Mouse (Mus musculus) forebrain, embryonic 10.5 days (tissue): ENCODE data around the gene Rcor1. TPM values are rescaled to one million over a fixed set of nuclear protein-coding genes. Genes with fewer than 3 reads are reported as not detected.

Source experiments
- DNase-seq: peaks from one replicate; pipeline ENCODE4 v3.0.0-alpha.2; 2017; ENCODE audit warnings: low spot score; ENCODE audit errors: extremely low spot score
- H3K27ac ChIP-seq: fragments of 300-500 bp; sonication (generic); 2 replicates; pipeline ENCODE4 v1.5.1; 2016; ENCODE audit warnings: mild to moderate bottlenecking
- H3K27me3 ChIP-seq: fragments of 300-500 bp; sonication (generic); 2 replicates; pipeline ENCODE4 v1.6.1; 2016; ENCODE audit warnings: mild to moderate bottlenecking; ENCODE audit not compliant: poor library complexity, severe bottlenecking
- H3K36me3 ChIP-seq: fragments of 300-500 bp; sonication (generic); replicated peaks from 2 replicates; pipeline ENCODE4 v1.6.1; 2016; ENCODE audit warnings: mild to moderate bottlenecking, moderate library complexity
- H3K4me1 ChIP-seq: fragments of 300-500 bp; sonication (generic); 2 replicates; pipeline ENCODE4 v1.6.1; 2016
- H3K4me3 ChIP-seq: fragments of 300-500 bp; sonication (generic); 2 replicates; pipeline ENCODE4 v1.5.1; 2016; ENCODE audit warnings: mild to moderate bottlenecking, moderate library complexity
- H3K9me3 ChIP-seq: fragments of 300-500 bp; sonication (generic); 2 replicates; pipeline ENCODE4 v1.6.1; 2016; ENCODE audit warnings: mild to moderate bottlenecking, moderate library complexity
- WGBS: fragments of 180-500 bp; shearing (Covaris S2); methylation state at CpG from one replicate; pipeline ENCODE4 v1.1.7; 2016; 5-methylcytosine and 5-hydroxymethylcytosine counted together
- polyA plus RNA-seq: library from polyadenylated mRNA; unstranded; fragments of >200 nt; fragmentation: Nextera tagmentation; extraction: Ambion mirVana; gene quantifications from 2 replicates; pipeline ENCODE4 v1.2.1, GENCODE M21; 2016

Gene Rcor1
- polyA plus RNA-seq, 1 experiment from 2014 or later = 8.4 TPM

DNA sequence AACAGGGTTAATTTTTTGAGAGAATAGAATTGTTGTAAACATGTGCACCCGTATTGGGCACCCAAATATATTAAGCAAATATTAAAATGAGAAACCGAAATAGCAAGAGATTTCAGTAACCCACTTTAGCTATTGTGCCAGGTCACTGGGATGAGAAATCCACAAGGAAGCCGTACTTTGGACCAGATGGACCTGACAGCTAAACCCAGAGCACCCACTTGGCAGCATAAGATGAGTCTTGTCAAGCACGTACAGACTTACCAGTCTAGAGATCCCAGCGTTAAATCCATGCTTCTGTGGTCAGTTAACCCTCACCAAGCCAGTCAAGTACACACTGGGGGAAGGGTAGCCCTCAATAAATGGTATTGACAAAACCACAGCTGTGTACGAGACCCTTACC is 86.5 kb downstream of the Rcor1 start:
- DNase-seq = no peak
- Histone ChIP-seq H3K27ac (no peak overlapping the region), H3K4me1 (no peaks in the 10 kb centered on the region), H3K9me3 (peaks cover 6% of the 10 kb centered on the region; the same call in 1 of the 2 replicates), H3K27me3 (no peaks in the 10 kb centered on the region), H3K4me3 (no peak overlapping the region), H3K36me3 (peaks cover 8% of the 10 kb centered on the region)
- WGBS = 85% methylated on average over 6 of the region's 6 CpGs

DNA sequence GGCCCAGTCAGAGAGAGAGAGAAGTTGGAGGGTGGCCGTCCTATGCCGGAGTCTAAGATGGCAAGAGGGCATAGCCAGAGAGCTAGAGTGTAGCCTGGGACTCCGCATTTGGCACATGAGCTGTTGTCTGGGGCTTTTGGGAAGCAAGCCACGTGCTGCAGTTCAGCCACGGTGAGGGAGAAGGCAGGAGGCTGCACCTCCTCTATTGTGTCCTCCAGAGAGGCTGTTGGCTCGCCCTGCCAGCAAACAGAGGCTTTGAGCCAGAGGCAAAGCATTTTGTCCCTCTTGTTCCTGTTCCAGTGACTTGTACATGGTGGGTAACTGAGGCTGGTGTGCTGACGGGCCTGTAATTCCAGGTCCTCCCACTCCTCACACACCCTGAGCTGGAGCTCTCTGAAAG is 95.0 kb downstream of the Rcor1 start:
- no peak for DNase-seq
- 90% methylated on average over 7 of the region's 7 CpGs for WGBS
- Histone ChIP-seq H3K27me3 (no peaks in the 10 kb centered on the region), H3K36me3 (no peaks in the 10 kb centered on the region), H3K4me3 (no peak overlapping the region), H3K27ac (peak overlapping the region; percentile 44; the same call in 1 of the 2 replicates), H3K4me1 (peaks cover 7% of the 10 kb centered on the region), H3K9me3 (peaks cover 9% of the 10 kb centered on the region)

DNA sequence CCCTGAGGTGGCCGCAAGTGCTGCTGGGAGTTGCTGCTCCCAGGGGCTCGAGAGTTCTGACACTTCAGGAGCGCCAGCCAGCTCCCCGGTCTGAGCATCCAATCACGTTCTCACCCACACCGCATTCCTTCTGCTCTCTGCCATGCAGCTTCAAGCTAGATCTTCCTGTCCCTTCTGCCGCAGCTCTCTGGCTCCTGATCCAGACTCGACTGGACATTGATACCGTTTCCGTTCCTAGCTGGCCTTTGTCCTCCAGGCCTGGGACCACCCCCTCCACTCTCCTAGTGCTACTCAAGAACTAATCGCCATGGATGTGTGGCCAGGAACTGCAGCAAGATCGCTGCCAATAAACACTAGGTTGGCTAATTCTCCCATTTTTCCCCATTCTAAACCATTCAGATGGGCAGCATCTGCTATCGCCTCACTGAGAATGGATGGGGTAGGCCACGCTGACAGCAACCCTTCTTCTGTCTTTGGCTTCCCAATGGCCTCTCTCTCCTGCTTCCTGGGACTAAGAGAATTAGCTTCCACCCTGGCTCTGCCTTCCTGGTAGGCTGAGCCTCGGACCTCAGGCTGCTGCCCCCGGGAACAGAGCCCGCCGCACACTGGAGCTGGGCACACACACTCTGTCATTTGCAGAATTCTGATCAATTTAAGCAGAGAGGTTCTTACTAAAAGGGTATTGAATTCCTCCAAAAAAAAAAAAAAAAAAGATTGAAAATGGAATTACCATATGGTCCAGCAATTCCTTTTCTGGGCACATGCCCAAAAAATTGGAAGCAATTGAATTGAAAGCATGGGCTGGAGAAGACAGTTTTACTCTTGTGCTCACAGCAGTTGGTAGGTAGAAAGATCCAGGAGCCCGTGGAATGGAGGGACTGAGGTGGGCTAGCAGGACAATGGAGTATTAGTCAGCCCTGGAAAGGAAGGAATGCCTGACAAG is 95.9 kb downstream of the Rcor1 start:
- peak overlapping the region; percentile 44; the same call in 1 of the 2 replicates for H3K27ac ChIP-seq
- DNase-seq = no peak
- no peaks in the 10 kb centered on the region for H3K27me3 ChIP-seq
- H3K9me3 ChIP-seq = peaks cover 12% of the 10 kb centered on the region
- WGBS = 81% methylated on average over 19 of the region's 19 CpGs
- peaks cover 7% of the 10 kb centered on the region for H3K4me1 ChIP-seq
- no peak overlapping the region for H3K4me3 ChIP-seq
- H3K36me3 ChIP-seq = no peaks in the 10 kb centered on the region

DNA sequence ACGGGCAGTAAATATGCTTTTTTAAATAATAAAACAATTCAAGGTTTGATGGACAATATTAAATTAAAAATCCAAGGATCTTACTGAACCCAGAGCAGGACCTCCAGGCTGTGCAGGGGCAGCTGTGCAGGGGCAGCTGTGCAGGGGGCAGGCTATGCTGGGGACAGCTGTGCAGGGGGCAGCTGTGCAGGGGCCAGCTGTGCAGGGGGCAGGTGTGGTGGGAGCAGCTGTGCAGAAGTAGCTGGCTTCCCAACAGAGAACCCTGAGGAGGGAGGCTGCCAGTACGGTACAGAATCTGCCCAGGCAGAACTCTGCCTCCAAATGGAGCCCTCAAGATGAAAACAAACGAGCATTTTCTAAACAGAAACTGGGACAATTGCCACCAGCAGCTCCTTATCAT is 96.8 kb downstream of the Rcor1 start:
- 81% methylated on average over 3 of the region's 3 CpGs for WGBS
- H3K4me3 ChIP-seq = no peak overlapping the region
- no peak for DNase-seq
- no peaks in the 10 kb centered on the region for H3K36me3 ChIP-seq
- 0 out of 2 replicates have a peak overlapping the region, but pooled peaks have one; percentile 30 for H3K27ac ChIP-seq
- H3K27me3 ChIP-seq = no peaks in the 10 kb centered on the region
- H3K9me3 ChIP-seq = peaks cover 12% of the 10 kb centered on the region
- H3K4me1 ChIP-seq = peaks cover 7% of the 10 kb centered on the region

DNA sequence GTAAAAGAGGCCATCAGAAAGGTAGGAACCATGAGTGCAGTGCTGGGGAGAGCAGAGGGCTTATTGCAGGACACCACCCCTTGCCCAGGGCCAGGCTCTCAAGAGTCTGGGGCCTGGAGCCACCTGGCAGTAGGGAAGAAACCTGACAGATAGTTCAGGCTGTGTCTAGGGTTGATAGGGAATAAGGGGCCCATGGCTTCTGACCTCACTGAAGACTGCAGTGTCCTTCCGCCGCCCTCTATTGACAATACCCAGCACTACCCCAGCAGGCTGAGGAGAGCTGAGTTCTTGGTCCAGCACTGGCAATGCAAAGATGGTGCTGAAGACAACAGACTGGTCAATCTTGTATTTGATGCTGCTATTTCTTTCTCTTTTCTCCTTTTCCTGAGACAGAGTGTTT is 97.9 kb downstream of the Rcor1 start:
- H3K36me3 ChIP-seq = no peaks in the 10 kb centered on the region
- WGBS = 62% methylated on average over 2 of the region's 2 CpGs
- H3K4me1 ChIP-seq = peaks cover 7% of the 10 kb centered on the region
- no peak overlapping the region for H3K27ac ChIP-seq
- no peaks in the 10 kb centered on the region for H3K27me3 ChIP-seq
- DNase-seq = no peak
- no peak overlapping the region for H3K4me3 ChIP-seq
- H3K9me3 ChIP-seq = peaks cover 12% of the 10 kb centered on the region

DNA sequence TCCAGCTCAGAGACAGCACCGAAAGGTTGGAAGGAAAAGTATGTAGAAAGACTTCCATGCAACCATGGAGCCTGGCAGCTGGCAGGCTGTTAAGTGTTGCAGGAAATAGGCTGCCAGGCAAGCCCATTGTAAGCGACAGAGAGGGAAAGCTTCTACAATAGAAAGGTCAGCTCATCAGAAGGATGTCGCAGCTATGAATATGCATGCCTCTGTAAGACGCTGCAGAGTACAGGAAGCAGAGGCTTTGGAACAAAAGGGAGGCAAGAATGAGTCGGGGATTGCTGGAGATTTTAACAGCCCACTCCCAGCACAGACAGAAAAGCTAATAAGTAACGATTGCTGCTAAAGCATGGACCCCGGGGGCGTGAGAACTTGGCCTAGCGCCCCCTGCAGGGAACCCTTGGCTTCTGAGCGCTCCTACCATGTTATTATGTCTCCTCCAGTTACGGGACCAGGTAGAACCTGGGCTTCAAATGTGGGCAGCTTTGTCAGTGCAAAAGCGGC is 103.9 kb downstream of the Rcor1 start:
- peak; percentile 46 for DNase-seq
- Histone ChIP-seq H3K9me3 (peaks cover 5% of the 10 kb centered on the region; the same call in 1 of the 2 replicates), H3K27me3 (no peaks in the 10 kb centered on the region), H3K27ac (peak overlapping the region; percentile 76), H3K4me1 (peaks cover 42% of the 10 kb centered on the region), H3K36me3 (no peaks in the 10 kb centered on the region), H3K4me3 (peak overlapping the region; percentile 21; the same call in 1 of the 2 replicates)
- WGBS = 21% methylated on average over 12 of the region's 12 CpGs

DNA sequence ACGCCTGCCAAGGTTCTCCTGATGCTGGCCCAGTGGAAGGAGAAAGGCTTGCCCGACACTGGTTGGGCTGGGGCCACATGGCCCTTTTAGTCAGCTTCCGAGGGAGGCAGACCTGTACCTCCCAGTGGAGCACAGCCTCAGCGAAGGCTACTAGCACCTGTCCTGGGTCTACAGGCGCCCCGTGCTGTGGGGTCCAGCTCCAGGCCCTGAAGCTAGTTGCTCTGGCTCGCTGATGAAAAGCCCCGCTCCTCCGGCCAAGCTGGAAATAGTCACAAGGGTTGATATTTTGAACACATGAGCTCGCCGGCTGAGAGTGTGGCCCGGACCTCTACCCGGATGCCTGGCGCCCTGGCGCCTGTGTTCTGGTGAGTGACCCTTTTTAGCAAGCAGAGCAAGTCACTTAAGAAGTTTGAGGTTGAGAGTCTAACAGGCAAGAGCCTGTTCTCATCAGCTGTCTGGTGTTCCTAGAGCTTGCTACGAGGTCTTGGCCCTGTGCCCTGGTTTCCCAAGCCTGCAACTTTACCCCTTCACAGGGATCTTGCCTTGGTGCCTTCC is 104.4 kb downstream of the Rcor1 start:
- peak overlapping the region; percentile 21; the same call in 1 of the 2 replicates for H3K4me3 ChIP-seq
- H3K27me3 ChIP-seq = no peaks in the 10 kb centered on the region
- peaks cover 5% of the 10 kb centered on the region; the same call in 1 of the 2 replicates for H3K9me3 ChIP-seq
- H3K27ac ChIP-seq = peak overlapping the region; percentile 76
- 78% methylated on average over 16 of the region's 16 CpGs for WGBS
- DNase-seq = no peak
- peaks cover 42% of the 10 kb centered on the region for H3K4me1 ChIP-seq
- no peaks in the 10 kb centered on the region for H3K36me3 ChIP-seq

DNA sequence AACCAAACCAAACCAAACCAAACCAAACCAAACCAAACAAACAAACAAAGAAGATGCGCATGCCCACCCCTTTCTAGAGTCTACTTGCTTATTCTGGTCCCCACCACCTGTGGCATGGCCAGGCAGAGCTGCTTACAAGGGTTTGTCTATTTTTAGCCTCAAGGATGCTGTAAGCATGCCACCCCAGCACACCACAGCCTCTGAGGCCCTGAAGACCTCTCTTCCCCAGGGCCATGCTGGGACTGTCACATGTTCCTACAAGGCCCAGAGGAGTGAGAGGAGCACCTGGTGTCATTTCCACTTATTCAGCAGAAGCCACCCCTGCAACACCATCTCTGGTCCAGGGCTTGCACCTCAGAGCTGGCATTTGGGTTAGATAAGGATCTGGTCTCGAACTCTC is 105.4 kb downstream of the Rcor1 start:
- H3K36me3 ChIP-seq = no peaks in the 10 kb centered on the region
- DNase-seq = no peak
- peaks cover 9% of the 10 kb centered on the region; the same call in 1 of the 2 replicates for H3K27me3 ChIP-seq
- no peak overlapping the region for H3K4me3 ChIP-seq
- 93% methylated on average over 2 of the region's 2 CpGs for WGBS
- no peaks in the 10 kb centered on the region for H3K9me3 ChIP-seq
- H3K4me1 ChIP-seq = peaks cover 42% of the 10 kb centered on the region
- H3K27ac ChIP-seq = peak overlapping the region; percentile 54

DNA sequence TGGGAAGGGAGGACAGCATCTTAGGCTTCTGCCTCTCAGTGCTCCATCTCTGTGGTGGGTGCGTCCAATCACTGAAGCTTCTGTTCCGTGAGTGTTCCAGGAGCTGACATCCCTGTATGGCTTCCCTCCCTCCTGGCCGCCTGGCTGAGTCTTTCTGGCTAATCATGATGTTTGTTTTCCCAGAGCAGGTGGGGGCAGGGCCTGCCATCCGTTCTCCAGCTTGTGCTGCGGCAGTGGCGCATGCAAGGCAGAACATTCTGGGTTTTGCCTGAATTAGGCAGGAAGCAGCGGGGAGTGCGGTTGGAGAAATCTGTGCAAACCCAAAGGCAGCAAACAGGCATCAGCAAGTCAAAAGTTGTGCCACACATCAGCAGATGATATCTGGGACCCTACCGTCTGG is 106.1 kb downstream of the Rcor1 start:
- H3K27me3 ChIP-seq = peaks cover 11% of the 10 kb centered on the region; the same call in 1 of the 2 replicates
- H3K4me3 ChIP-seq = no peak overlapping the region
- no peaks in the 10 kb centered on the region for H3K36me3 ChIP-seq
- 62% methylated on average over 9 of the region's 9 CpGs for WGBS
- no peaks in the 10 kb centered on the region for H3K9me3 ChIP-seq
- peaks cover 44% of the 10 kb centered on the region for H3K4me1 ChIP-seq
- DNase-seq = no peak
- peak overlapping the region; percentile 54 for H3K27ac ChIP-seq

DNA sequence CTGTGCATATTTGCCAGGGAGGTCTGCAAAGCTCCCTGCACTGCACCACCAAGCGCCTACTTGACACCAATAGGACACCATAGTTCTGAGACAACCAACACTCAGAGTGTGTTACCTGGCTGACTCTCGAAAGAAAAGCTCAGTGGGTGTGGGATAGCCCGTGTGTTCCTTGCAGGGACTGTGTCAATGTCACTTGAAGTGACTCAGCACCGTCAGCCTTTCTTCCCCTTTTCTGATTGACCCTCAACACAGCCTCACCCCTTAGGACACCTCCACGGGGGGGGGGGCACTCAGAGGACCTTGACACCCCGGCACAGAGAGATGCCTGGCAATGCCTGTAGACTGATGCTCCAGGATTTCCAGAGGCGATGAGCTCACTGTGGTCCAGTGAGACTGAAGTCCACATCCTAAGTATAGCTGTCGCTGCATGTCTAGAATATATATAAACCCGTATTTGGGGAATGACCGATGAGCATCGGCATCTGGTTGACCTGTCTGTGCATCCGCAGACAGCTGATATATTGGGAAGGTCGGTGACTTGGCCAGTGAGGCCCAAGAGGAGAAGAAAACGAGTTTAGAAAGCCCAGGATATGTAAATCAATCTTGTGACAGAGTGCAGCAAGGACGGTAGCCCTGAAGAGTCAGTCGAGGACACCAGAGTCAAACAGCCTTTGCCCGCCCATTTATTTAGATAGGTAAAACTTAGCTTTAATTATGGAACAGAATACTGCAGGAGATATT is 110.5 kb downstream of the Rcor1 start:
- H3K27me3 ChIP-seq = peaks cover 11% of the 10 kb centered on the region; the same call in 1 of the 2 replicates
- no peaks in the 10 kb centered on the region for H3K9me3 ChIP-seq
- no peak overlapping the region for H3K4me3 ChIP-seq
- H3K27ac ChIP-seq = no peak overlapping the region
- DNase-seq = no peak
- WGBS = 69% methylated on average over 17 of the region's 17 CpGs
- no peaks in the 10 kb centered on the region for H3K36me3 ChIP-seq
- peaks cover 27% of the 10 kb centered on the region for H3K4me1 ChIP-seq

DNA sequence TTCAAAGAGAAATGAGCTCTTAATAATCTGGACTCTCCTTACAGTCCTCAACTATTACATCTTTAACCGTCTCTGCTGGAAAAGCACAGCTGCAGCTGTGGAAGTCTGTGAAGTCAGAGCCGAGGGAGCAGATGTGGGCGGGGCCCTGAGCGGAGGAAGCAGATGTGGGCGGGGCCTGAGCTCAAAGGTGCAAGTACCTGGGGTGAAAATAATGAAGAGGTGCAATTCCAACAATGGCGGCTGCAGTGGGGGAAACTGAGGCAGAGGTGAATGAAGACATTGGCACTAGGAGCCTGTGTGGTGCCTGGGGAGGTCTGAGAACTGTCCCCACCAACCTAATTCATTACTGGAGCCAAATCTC is 111.1 kb downstream of the Rcor1 start:
- H3K9me3 ChIP-seq = no peaks in the 10 kb centered on the region
- H3K27me3 ChIP-seq = peaks cover 11% of the 10 kb centered on the region; the same call in 1 of the 2 replicates
- H3K4me1 ChIP-seq = peaks cover 22% of the 10 kb centered on the region
- no peak overlapping the region for H3K27ac ChIP-seq
- DNase-seq = no peak
- WGBS = 13% methylated on average over 6 of the region's 6 CpGs
- no peaks in the 10 kb centered on the region for H3K36me3 ChIP-seq
- H3K4me3 ChIP-seq = no peak overlapping the region

DNA sequence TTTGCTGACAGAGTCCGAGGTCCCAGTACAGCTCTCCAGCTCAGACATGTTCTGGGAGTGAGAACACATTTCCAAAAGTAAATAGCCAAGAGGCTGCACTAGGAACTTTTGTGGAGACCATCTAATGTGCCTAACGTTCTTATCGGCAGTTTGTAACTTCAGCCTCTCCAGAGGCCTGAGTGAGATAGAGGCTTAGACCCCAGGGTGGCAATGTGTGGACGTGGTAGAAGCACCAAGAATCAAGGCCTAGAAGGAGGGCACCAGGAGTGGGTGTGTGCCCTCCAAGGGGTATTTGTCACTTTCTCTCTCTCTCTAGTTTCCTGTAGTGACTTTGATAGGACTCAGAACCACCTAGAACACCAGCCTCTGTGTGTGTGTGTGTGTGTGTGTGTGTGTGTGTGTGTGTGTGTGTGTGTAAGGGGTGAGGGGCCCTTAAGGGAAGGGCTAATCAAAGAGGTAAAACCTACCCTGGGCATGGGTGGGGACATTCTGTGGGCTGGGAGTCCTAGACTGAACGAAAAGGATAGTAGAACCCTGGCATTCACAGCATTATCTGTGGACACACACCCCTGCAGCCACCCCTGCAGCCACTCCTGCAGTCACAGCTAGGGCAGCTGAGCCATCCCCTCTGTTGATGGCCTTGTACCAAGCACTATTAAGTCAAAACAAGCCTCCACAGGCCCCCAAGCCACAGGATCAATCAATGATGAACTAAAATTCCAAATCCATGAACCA is 112.4 kb downstream of the Rcor1 start:
- Histone ChIP-seq H3K9me3 (no peaks in the 10 kb centered on the region), H3K4me1 (0 out of 2 replicates have a peak, but pooled peaks cover 11% of the 10 kb centered on the region), H3K36me3 (no peaks in the 10 kb centered on the region), H3K27ac (no peak overlapping the region), H3K27me3 (peaks cover 11% of the 10 kb centered on the region; the same call in 1 of the 2 replicates), H3K4me3 (no peak overlapping the region)
- WGBS = 88% methylated on average over 5 of the region's 5 CpGs
- no peak for DNase-seq
